11 mouse cellular contexts compared by ENCODE assay signal in the genomic region with DNA sequence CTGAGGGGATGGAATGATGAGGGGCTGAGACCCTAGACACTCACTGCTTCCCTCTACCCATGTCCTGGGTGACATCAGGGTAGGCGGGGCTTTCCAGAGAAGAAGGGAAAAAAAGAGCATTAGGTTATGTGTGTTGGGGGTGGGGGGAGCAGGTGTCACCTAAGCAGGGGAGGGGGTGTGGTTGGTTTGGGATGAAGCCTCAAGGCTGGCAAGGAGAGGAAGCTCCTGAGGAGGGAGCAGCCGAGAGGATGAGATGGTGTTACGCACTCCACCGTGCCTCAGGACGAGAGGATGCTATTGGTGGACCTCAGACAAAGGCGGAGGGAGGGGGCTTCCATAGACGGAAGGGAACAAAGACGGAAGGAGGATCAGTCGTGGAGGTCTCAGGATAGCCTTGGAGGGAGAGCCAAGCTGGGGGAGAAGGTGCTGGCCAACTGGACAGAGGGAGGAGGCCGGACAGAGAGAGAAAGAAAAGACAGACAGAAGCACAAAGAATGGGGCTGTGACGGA. TPM values are rescaled to one million over a fixed set of nuclear protein-coding genes. Genes with fewer than 3 reads are reported as not detected.
DNase-seq lines count a peak whose midpoint lies in the region; ATAC-seq and TF ChIP-seq lines count a peak whose summit lies in the region.
"Had no signal": no experiment of that assay in that cellular context is flagged by ENCODE, and none has a peak within 500 bp of the region (broad histone marks: within the 10 kb centered on the region; RNA-seq: fewer than 3 reads in every experiment).

No protein-coding gene starts in this region.

- no peak for TF ChIP-seq CTCF in cerebellum, adult 2 months (IDR thresholded peaks at IDR 0.05; ENCODE audit: borderline replicate concordance, insufficient read depth, low read depth, low read length)
- no peak for TF ChIP-seq CTCF in cortical plate, adult 2 months (IDR thresholded peaks at IDR 0.05; ENCODE audit: extremely low read depth, insufficient read depth, low read length)
- no peak for TF ChIP-seq CTCF in lung, postnatal 0 days (IDR thresholded peaks at IDR 0.05)

- WGBS in cerebellum, adult 2 months, result 6% methylated on average over 11 of the region's 11 CpGs
- WGBS in hindbrain, embryonic 10.5 days, result 11% methylated on average over 11 of the region's 11 CpGs
- WGBS in midbrain, embryonic 15.5 days, result 2% methylated on average over 11 of the region's 11 CpGs
- 37% methylated on average over 11 of the region's 11 CpGs for WGBS in lung, postnatal 0 days

- H3K4me2 ChIP-seq in midbrain, embryonic 15.5 days, result peak overlapping the region; percentile 98
- H3K4me2 ChIP-seq in lung, postnatal 0 days (replicated peaks; ENCODE audit: low read depth, low read length), result no peak overlapping the region
- H3K4me2 ChIP-seq: heart, embryonic 15.5 days; stomach, embryonic 15.5 days had no signal

- H3K9ac ChIP-seq in midbrain, embryonic 15.5 days, result peak overlapping the region; percentile 92
- H3K9ac ChIP-seq in lung, postnatal 0 days (replicated peaks; ENCODE audit: low read depth), result no peak overlapping the region
- H3K9ac ChIP-seq: heart, embryonic 15.5 days; stomach, embryonic 15.5 days had no signal

- peaks cover 33% of the 10 kb centered on the region for H3K36me3 ChIP-seq in hindbrain, embryonic 10.5 days
- peaks cover 23% of the 10 kb centered on the region for H3K36me3 ChIP-seq in midbrain, embryonic 15.5 days (replicated peaks)
- no peaks in the 10 kb centered on the region for H3K36me3 ChIP-seq in lung, postnatal 0 days (ENCODE audit: insufficient read depth, low read length)
- H3K36me3 ChIP-seq: heart, embryonic 15.5 days; stomach, embryonic 15.5 days had no signal

- peak; percentile 85 for ATAC-seq in midbrain, embryonic 15.5 days (replicated peaks)
- ATAC-seq in lung, postnatal 0 days, result no peak

- peaks cover 41% of the 10 kb centered on the region for H3K4me1 ChIP-seq in cerebellum, adult 2 months (ENCODE audit: control insufficient read depth, insufficient read depth, low read length)
- peaks cover 15% of the 10 kb centered on the region for H3K4me1 ChIP-seq in cortical plate, adult 2 months (ENCODE audit: control insufficient read depth, insufficient read depth, low read length)
- H3K4me1 ChIP-seq in hindbrain, embryonic 10.5 days (replicated peaks), result peaks cover 81% of the 10 kb centered on the region
- H3K4me1 ChIP-seq in midbrain, embryonic 15.5 days, result peaks cover 73% of the 10 kb centered on the region
- H3K4me1 ChIP-seq in lung, postnatal 0 days (ENCODE audit: insufficient read depth, low read depth, low read length), result peaks cover 8% of the 10 kb centered on the region; the same call in 1 of the 2 replicates

- DNase-seq in cerebellum, adult 2 months, result no peak
- no peak for DNase-seq in cerebellum, adult 8-10 months
- peak; percentile 69 for DNase-seq in hindbrain, embryonic 10.5 days (ENCODE audit: low spot score)
- DNase-seq in lung, postnatal 0 days (ENCODE audit: low spot score), result no peak
- no peak for DNase-seq in spleen, adult 18-20 months
- DNase-seq in spleen, postnatal 4 days (ENCODE audit: low spot score in 2 of 2), result no peak
- DNase-seq: adrenal gland, postnatal 25 days had no signal

- no peaks in the 10 kb centered on the region for H3K27me3 ChIP-seq in cerebellum, adult 2 months (ENCODE audit: control insufficient read depth, insufficient read depth, low read length)
- H3K27me3 ChIP-seq in hindbrain, embryonic 10.5 days (ENCODE audit: insufficient read depth, poor library complexity, severe bottlenecking), result peaks cover 84% of the 10 kb centered on the region
- H3K27me3 ChIP-seq in midbrain, embryonic 15.5 days (replicated peaks), result no peaks in the 10 kb centered on the region
- H3K27me3 ChIP-seq in lung, postnatal 0 days (replicated peaks; ENCODE audit: insufficient read depth, low read length), result peaks cover 41% of the 10 kb centered on the region

- 0 out of 2 replicates have a peak, but pooled peaks have one; percentile 6 for TF ChIP-seq POLR2A in cerebellum, adult 2 months (IDR thresholded peaks at IDR 0.05; ENCODE audit: borderline replicate concordance, insufficient read depth, low read length)
- TF ChIP-seq POLR2A in cortical plate, adult 2 months (IDR thresholded peaks at IDR 0.05; ENCODE audit: extremely low read depth, insufficient read depth, low read length), result peak; percentile 60; the same call in 1 of the 2 replicates

- H3K9me3 ChIP-seq in hindbrain, embryonic 10.5 days, result no peaks in the 10 kb centered on the region
- no peaks in the 10 kb centered on the region for H3K9me3 ChIP-seq in midbrain, embryonic 15.5 days
- H3K9me3 ChIP-seq in lung, postnatal 0 days (ENCODE audit: low read length), result no peaks in the 10 kb centered on the region
- H3K9me3 ChIP-seq: heart, embryonic 15.5 days; stomach, embryonic 15.5 days had no signal

- peak overlapping the region; percentile 97 for H3K4me3 ChIP-seq in cerebellum, adult 2 months (replicated peaks; ENCODE audit: insufficient read depth, low read depth, low read length)
- H3K4me3 ChIP-seq in cortical plate, adult 2 months (ENCODE audit: insufficient read depth, low read length), result peak overlapping the region; percentile 95
- H3K4me3 ChIP-seq in hindbrain, embryonic 10.5 days, result peak overlapping the region; percentile 68
- peak overlapping the region; percentile 67 for H3K4me3 ChIP-seq in midbrain, embryonic 15.5 days
- H3K4me3 ChIP-seq in lung, postnatal 0 days (ENCODE audit: low read depth, low read length), result no peak overlapping the region
- H3K4me3 ChIP-seq: heart, embryonic 15.5 days; stomach, embryonic 15.5 days had no signal

- H3K27ac ChIP-seq in cerebellum, adult 2 months (ENCODE audit: insufficient read depth, low read length), result peak overlapping the region; percentile 24
- peak overlapping the region; percentile 43; the same call in 1 of the 2 replicates for H3K27ac ChIP-seq in cortical plate, adult 2 months (ENCODE audit: insufficient read depth, low read length)
- peak overlapping the region; percentile 96 for H3K27ac ChIP-seq in hindbrain, embryonic 10.5 days
- peak overlapping the region; percentile 98 for H3K27ac ChIP-seq in midbrain, embryonic 15.5 days
- H3K27ac ChIP-seq in lung, postnatal 0 days (ENCODE audit: low read length), result no peak overlapping the region
- H3K27ac ChIP-seq: heart, embryonic 15.5 days; stomach, embryonic 15.5 days had no signal

- TF ChIP-seq EP300 in lung, postnatal 0 days (IDR thresholded peaks at IDR 0.05), result no peak

RNA-seq across cellular contexts. Expression of a gene that starts 5.0 kb away (rescaled TPM):
- 67.1 and 69.1 TPM in 2 replicates for polyA plus RNA-seq in cerebellum, adult 2 months (2012; rRNA removed)
- 54.9 and 55.2 TPM in 2 replicates for polyA plus RNA-seq in cortical plate, adult 2 months (2012; rRNA removed)
- 30.4 and 86.1 TPM in 2 replicates for polyA plus RNA-seq in hindbrain, embryonic 10.5 days (2016; fragmentation: Nextera tagmentation; extraction: Ambion mirVana)
- polyA plus RNA-seq in midbrain, embryonic 15.5 days (2015; fragmentation: Nextera tagmentation; extraction: Ambion mirVana), result 223 and 247 TPM in 2 replicates
- polyA plus RNA-seq in lung, postnatal 0 days (2015; fragmentation: Nextera tagmentation; extraction: Ambion mirVana), result 0.57 and 0.85 TPM in 2 replicates

RNA-seq across cellular contexts. Expression of a gene that starts 8.5 kb away (rescaled TPM):
- polyA plus RNA-seq in cerebellum, adult 2 months (2012; rRNA removed), result 1,303 and 1,454 TPM in 2 replicates
- 2,242 and 2,263 TPM in 2 replicates for polyA plus RNA-seq in cortical plate, adult 2 months (2012; rRNA removed)
- polyA plus RNA-seq in hindbrain, embryonic 10.5 days (2016; fragmentation: Nextera tagmentation; extraction: Ambion mirVana), result 971 and 1,039 TPM in 2 replicates
- polyA plus RNA-seq in midbrain, embryonic 15.5 days (2015; fragmentation: Nextera tagmentation; extraction: Ambion mirVana), result 516 and 528 TPM in 2 replicates
- 651 and 741 TPM in 2 replicates for polyA plus RNA-seq in lung, postnatal 0 days (2015; fragmentation: Nextera tagmentation; extraction: Ambion mirVana)

RNA-seq across cellular contexts. Expression of a gene that starts 19.6 kb away (rescaled TPM):
- 49.7 and 51.1 TPM in 2 replicates for polyA plus RNA-seq in cerebellum, adult 2 months (2012; rRNA removed)
- 51.9 and 52.3 TPM in 2 replicates for polyA plus RNA-seq in cortical plate, adult 2 months (2012; rRNA removed)
- 55.6 and 60.9 TPM in 2 replicates for polyA plus RNA-seq in hindbrain, embryonic 10.5 days (2016; fragmentation: Nextera tagmentation; extraction: Ambion mirVana)
- polyA plus RNA-seq in midbrain, embryonic 15.5 days (2015; fragmentation: Nextera tagmentation; extraction: Ambion mirVana), result 25.4 and 28.0 TPM in 2 replicates
- 58.4 and 64.8 TPM in 2 replicates for polyA plus RNA-seq in lung, postnatal 0 days (2015; fragmentation: Nextera tagmentation; extraction: Ambion mirVana)

RNA-seq across cellular contexts. Expression of a gene that starts 28.6 kb away (rescaled TPM):
- polyA plus RNA-seq in cerebellum, adult 2 months (2012; rRNA removed), result 13.7 and 14.1 TPM in 2 replicates
- polyA plus RNA-seq in cortical plate, adult 2 months (2012; rRNA removed), result 13.1 and 13.9 TPM in 2 replicates
- 3.3 and 3.9 TPM in 2 replicates for polyA plus RNA-seq in hindbrain, embryonic 10.5 days (2016; fragmentation: Nextera tagmentation; extraction: Ambion mirVana)
- 4.4 and 5.8 TPM in 2 replicates for polyA plus RNA-seq in midbrain, embryonic 15.5 days (2015; fragmentation: Nextera tagmentation; extraction: Ambion mirVana)
- polyA plus RNA-seq in lung, postnatal 0 days (2015; fragmentation: Nextera tagmentation; extraction: Ambion mirVana), result 3.4 and 3.7 TPM in 2 replicates

RNA-seq across cellular contexts. Expression of a gene that starts 29.0 kb away (rescaled TPM):
- 9.0 and 10.3 TPM in 2 replicates for polyA plus RNA-seq in cerebellum, adult 2 months (2012; rRNA removed)
- polyA plus RNA-seq in cortical plate, adult 2 months (2012; rRNA removed), result 5.7 and 6.3 TPM in 2 replicates
- 7.2 and 11.2 TPM in 2 replicates for polyA plus RNA-seq in hindbrain, embryonic 10.5 days (2016; fragmentation: Nextera tagmentation; extraction: Ambion mirVana)
- 5.5 TPM in 2 replicates for polyA plus RNA-seq in midbrain, embryonic 15.5 days (2015; fragmentation: Nextera tagmentation; extraction: Ambion mirVana)
- 15.4 and 17.6 TPM in 2 replicates for polyA plus RNA-seq in lung, postnatal 0 days (2015; fragmentation: Nextera tagmentation; extraction: Ambion mirVana)

Comparison
In these comparisons a context has a peak if more than half of its experiments do, and no peak if none do; other contexts are left out.
1. RNA of a gene that starts 5.0 kb away (polyA plus RNA-seq): 223 to 247 TPM in midbrain, embryonic 15.5 days, 30.4 to 86.1 TPM in hindbrain, embryonic 10.5 days, 67.1 to 69.1 TPM in cerebellum, adult 2 months and 54.9 to 55.2 TPM in cortical plate, adult 2 months; 0.57 to 0.85 TPM in lung, postnatal 0 days; every median in the first group is over 10 times any median in the second.